Mouse (Mus musculus) adrenal gland, adult 18-20 months (tissue): Measurements from ENCODE around the gene Gmnn. TPM values are rescaled to one million over a fixed set of nuclear protein-coding genes. Genes with fewer than 3 reads are reported as not detected.
"Not testable (repeated sequence)": the region's sequence is repeated elsewhere in the genome, so short reads cannot be mapped to it uniquely, and the experiment has no call there.

Experiments
- DNase-seq, 2 experiments: peaks; one replicate each; pipeline ENCODE4 v3.0.0; 2021 to 2022; ENCODE audit warnings: low spot score in 2 of 2
- long read RNA-seq, 2 experiments: library from polyadenylated mRNA; stranded (forward); transcript quantifications; one replicate each; pipeline ENCODE4 v2.0.0; 2021
- total RNA-seq, 2 experiments: library from RNA; stranded (reverse); gene quantifications; 1 replicate in 1 of 2; 2 replicates in 1 of 2; pipeline ENCODE4 v1.2.3; 2021

Gene Gmnn
- total RNA-seq: 1 to 10 TPM; 5.8 to 6.5 TPM
- long read RNA-seq, experiment 1: 0 reads
- long read RNA-seq, experiment 2, transcript Gmnn-202 (7 exons, 963 nt): major isoform, 7 of 10 reads
- long read RNA-seq, experiment 2, partial matches to known transcripts: 1 of 10 reads
- long read RNA-seq, experiment 2, other reads (novel, unspliced or antisense): 2 of 10 reads

GRCm38 (mm10) chr13:24761403-24762227 lies at the start of gene Gmnn:
Gene Gmnn (minus strand): TSS chr13:24761923.
- peak; percentile 86 to 88 for DNase-seq

- no peak for DNase-seq
These were observed 44.4 kb upstream of the Gmnn start for GRCm38 (mm10) chr13:24806079-24806478.

GRCm38 (mm10) chr13:24803196-24803595 lies 41.5 kb upstream of the Gmnn start:
- DNase-seq: no peak

- DNase-seq: peak in 1 of 2 experiments; percentile 34
These were observed 40.5 kb upstream of the Gmnn start for GRCm38 (mm10) chr13:24802131-24802691.

GRCm38 (mm10) chr13:24801308-24801921 lies 39.7 kb upstream of the Gmnn start, which contains the start of gene BC005537:
Gene BC005537 (plus strand): TSS chr13:24801657.
- DNase-seq: peak; percentile 58 to 61

- peak; percentile 97 to 98 for DNase-seq
These were observed 39.1 kb upstream of the Gmnn start for GRCm38 (mm10) chr13:24800674-24801307.

- peak; percentile 54 to 66 for DNase-seq
These were observed 38.4 kb upstream of the Gmnn start for GRCm38 (mm10) chr13:24799925-24800673.

- no peak for DNase-seq
These were observed 37.7 kb upstream of the Gmnn start for GRCm38 (mm10) chr13:24799378-24799777.

GRCm38 (mm10) chr13:24798686-24799085 lies 37.0 kb upstream of the Gmnn start:
- no peak for DNase-seq

GRCm38 (mm10) chr13:24792411-24793045 lies 30.8 kb upstream of the Gmnn start:
- no peak for DNase-seq

- DNase-seq: no peak
These were observed 29.6 kb upstream of the Gmnn start for GRCm38 (mm10) chr13:24791349-24791748.

GRCm38 (mm10) chr13:24787477-24787876 lies 25.8 kb upstream of the Gmnn start:
- no peak for DNase-seq

- no peak for DNase-seq
These were observed 24.3 kb upstream of the Gmnn start for GRCm38 (mm10) chr13:24786014-24786490.

GRCm38 (mm10) chr13:24781916-24782315 lies 20.2 kb upstream of the Gmnn start:
- DNase-seq: peak in 1 of 2 experiments; percentile 62

GRCm38 (mm10) chr13:24778706-24779380 lies 17.1 kb upstream of the Gmnn start:
- DNase-seq: no peak

- no peak for DNase-seq
These were observed 16.3 kb upstream of the Gmnn start for GRCm38 (mm10) chr13:24778026-24778425.

- DNase-seq: peak; percentile 32 to 36
These were observed 14.6 kb upstream of the Gmnn start for GRCm38 (mm10) chr13:24776146-24776844.

- DNase-seq: not testable (repeated sequence)
These were observed 9.8 kb upstream of the Gmnn start for GRCm38 (mm10) chr13:24771482-24771881.
